Mouse (Mus musculus): ENCODE measurements around the gene Smim27.

GRCm38 (mm10) chr4:40285582-40285981 lies 16.2 kb downstream of the Smim27 start:
- TF ChIP-seq CHD2 (IDR thresholded peaks at IDR 0.05; ENCODE audit: low read depth, low read length) (no peak), ZNF384 (IDR thresholded peaks at IDR 0.05; ENCODE audit: low read depth, low read length) (no peak)
